Mouse (Mus musculus): ENCODE results near the gene Spata45. TPM values are rescaled to one million over a fixed set of nuclear protein-coding genes. Genes with fewer than 3 reads are reported as not detected.

Spata45 gene
- total RNA-seq (2021): not detected
- long read RNA-seq, experiment 1: 0 reads
- long read RNA-seq, experiment 2: 0 reads

DNA sequence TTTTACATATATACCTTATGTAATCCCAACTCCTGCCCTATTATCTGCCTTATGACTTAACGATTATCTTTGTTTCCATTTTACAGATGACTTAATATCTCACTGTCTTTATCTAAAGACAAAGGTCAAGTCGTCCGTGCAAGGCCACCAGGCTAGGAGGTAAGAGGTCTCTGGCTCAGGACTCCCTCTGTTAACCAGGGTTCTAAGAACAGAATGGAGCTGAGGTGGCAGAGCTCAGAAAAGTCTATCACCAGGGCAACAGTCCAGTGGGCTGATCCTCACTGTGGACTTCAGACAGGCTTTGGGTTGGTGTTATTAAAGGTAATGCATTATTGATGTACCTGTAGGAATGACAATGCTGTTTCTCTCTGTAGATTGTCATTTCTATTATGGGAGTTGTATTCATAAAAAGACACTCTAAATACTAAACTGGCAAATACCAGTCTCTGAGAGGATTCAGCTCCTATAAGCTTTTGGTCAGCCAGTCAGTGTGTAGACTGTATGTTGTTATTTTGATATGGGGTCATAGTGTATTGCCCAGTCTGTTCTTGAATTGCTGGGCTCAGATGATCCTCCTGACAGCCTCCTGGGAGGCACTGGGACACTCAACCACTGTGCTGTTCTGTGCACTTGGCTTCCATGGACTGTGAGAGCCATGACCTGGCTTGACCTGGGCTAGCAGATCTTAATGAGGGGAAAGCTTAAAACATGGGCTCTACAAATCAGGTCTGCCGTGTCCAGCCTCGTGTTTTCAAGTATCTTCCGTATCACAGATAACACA is at the start of gene Spata45:
TSS of gene Spata45 (plus strand) at position 86 of the 781 bp plus-strand sequence.
- Histone ChIP-seq H3K4me3 (no peak within 1 kb of the TSS), H3K27ac (peak within 1 kb of the TSS; percentile 10; the same call in 1 of the 2 replicates)
- no peak for DNase-seq
- no peak for TF ChIP-seq CTCF (IDR thresholded peaks at IDR 0.05)
- intact Hi-C loops (cut with DNase I): no loop called here

DNA sequence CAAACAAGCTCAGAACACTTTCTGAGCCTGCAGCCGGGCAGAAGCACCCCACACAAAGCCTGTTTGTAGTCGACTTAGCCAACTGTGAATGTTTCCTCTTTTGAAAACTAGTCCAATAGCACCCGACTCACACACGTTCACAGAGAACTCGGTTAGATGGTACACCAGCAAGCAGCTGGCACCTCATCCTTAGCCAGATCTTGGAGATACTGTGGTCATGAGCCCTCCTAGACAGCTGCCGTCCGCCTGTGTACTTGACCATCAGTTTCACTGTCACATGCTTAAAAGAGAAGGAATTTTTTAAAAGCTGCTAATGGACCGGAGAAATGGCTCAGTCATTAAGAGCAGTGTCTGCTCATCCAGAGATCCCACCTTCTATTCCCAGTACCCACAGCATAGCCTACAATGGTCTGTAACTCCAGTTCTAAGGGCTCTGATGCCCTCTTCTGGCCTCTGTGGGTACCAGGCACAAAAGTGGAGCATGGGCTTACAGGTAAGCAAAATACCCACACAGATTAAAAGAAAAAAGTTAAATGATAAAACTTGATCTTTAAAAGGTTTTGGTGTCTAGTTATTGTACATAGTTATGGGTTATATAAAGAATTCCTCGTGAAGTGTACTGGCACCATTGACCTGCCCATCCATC is 46.9 kb upstream of the Spata45 start:
- intact Hi-C loops (cut with DNase I): loop anchor here (2.0 kb wide), 1 partner anchor 45 kb away; no protein-coding TSS in a partner anchor
- Histone ChIP-seq H3K27ac (no peak overlapping the region), H3K4me3 (no peak overlapping the region)
- peak; percentile 49 for TF ChIP-seq CTCF (IDR thresholded peaks at IDR 0.05)
- DNase-seq: no peak

DNA sequence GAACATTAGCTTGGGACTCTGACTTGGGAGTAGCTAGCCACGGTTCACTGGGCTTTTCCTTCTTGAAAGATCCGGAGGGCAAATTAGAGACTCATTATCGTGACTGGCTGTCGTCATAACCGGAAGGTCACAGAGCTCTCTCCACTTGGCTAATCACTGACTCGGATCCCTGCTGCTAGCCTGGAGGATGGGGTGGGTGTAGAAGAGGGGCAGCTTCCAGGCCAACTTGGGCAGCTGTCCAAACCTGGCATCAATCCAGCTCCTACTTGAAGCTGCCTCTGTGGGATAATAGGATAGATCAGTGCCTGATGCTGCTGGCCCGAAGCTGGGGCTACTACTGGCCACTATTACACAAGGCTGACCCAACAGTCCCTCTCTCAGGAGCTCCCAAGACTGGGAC is 40.9 kb upstream of the Spata45 start:
- no peak for TF ChIP-seq CTCF (IDR thresholded peaks at IDR 0.05)
- intact Hi-C loops (cut with DNase I): no loop called here
- H3K27ac ChIP-seq: no peak overlapping the region
- DNase-seq: peak; percentile 68
- no peak overlapping the region for H3K4me3 ChIP-seq

DNA sequence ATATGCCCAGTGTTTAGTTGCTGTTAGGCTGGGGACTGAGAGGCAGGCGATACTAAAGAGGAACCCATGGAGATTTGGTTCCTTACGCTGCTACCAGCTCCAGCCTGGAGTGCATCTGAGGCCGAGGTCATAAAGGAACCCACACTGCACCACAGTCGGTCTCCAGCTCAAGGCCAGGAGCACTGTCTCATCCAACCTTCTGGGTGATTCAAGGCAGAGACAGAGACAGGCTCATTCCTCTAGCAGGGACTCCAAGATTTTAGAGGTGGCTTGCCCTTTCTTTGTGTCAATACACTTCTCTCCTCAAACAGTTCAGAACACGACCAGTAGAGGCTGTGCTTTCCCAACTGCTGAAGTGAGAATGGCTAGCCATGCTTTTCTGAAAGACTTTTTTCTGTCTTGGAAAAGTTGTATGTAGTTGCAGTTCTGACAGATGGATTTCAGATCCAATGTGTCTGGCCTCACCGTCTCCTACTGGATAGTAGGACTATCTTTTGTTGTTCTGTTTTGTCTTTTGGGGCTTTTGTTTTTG is 40.0 kb upstream of the Spata45 start:
- H3K4me3 ChIP-seq: no peak overlapping the region
- intact Hi-C loops (cut with DNase I): no loop called here
- peak; percentile 21; the same call in 1 of the 2 replicates for TF ChIP-seq CTCF (IDR thresholded peaks at IDR 0.05)
- DNase-seq: no peak
- no peak overlapping the region for H3K27ac ChIP-seq

DNA sequence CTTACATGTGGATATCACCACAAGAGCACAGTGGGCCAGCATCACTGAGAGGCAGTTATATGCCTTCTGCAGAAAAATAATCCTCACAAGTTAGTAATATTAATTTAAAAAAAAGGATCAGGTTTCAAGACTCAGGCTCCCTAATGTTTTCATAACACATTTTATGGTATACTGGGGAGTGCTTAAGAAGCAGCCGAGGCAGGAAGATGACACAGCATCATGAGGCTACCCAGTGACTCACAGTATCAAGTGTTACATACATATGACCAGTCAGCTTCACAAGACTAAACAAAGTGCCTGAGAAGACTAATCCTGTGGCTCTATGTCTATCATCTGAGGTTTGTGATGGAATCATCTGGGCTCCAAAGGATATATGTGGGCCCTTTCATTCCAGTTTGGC is 38.4 kb upstream of the Spata45 start:
- intact Hi-C loops (cut with DNase I): no loop called here
- TF ChIP-seq CTCF (IDR thresholded peaks at IDR 0.05): no peak
- no peak overlapping the region for H3K4me3 ChIP-seq
- DNase-seq: no peak
- H3K27ac ChIP-seq: no peak overlapping the region

DNA sequence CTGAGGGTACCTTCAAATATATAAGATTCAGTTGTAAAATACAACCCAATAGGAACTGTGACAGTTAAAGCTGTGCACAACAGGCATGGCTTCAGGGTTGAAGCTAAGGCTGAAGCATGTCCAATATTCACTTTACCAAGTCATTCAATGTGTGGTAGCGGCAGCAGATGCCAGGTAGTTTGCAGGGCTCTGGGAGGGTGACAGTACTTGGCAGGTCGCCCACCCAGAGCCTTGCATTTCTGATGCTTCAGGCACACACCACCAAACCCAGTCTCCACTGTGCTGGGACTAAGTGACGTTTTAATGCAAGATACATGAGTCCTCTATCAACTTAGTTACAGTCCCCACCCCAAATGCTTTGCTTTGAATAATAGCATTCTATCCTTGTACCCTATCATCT is 35.8 kb upstream of the Spata45 start:
- Histone ChIP-seq H3K4me3 (no peak overlapping the region), H3K27ac (no peak overlapping the region)
- no peak for DNase-seq
- intact Hi-C loops (cut with DNase I): no loop called here
- TF ChIP-seq CTCF (IDR thresholded peaks at IDR 0.05): no peak

DNA sequence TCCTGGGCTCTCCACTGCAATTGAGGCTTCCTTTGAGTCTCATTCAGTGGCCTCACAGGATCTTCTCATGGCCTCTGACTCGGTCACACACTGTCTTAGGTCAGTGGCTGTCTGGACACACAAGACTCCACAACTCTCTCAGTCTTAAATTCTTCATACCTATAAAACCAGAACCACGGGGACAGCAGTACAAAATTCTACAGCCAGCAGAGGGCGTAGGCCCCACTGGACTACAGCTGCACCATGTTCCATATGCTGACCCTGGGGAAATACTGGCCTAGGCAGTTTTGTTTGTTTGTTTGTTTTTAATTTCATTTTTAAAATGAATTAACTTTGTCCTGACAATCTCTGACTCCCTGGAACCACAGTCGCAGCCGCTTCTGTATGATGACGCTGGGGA is 34.2 kb upstream of the Spata45 start:
- peak; percentile 53 for TF ChIP-seq CTCF (IDR thresholded peaks at IDR 0.05)
- intact Hi-C loops (cut with DNase I): no loop called here
- Histone ChIP-seq H3K27ac (no peak overlapping the region), H3K4me3 (no peak overlapping the region)
- no peak for DNase-seq

DNA sequence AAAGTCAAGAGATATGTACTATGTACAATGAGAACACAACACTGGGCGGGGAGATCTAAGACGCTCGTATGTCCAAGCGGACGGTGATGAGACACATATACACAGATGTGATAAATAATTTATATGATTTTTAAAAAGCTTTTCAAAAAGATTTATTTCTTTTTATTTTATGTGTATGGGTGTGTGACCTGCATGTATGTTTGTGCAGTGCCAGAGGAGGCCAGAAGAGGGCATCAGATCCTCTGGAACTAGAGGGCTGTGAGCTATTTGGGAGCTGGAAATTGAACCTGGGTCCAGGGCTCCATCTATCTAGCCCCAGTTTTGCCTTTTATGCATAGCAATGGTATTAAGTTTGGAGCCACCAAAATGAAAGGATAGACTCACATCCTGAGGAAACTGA is 27.7 kb upstream of the Spata45 start:
- H3K4me3 ChIP-seq: no peak overlapping the region
- TF ChIP-seq CTCF (IDR thresholded peaks at IDR 0.05): peak; percentile 64
- intact Hi-C loops (cut with DNase I): loop anchor here (5.0 kb wide), 1 partner anchor 49 kb away; no protein-coding TSS in a partner anchor
- H3K27ac ChIP-seq: no peak overlapping the region
- DNase-seq: no peak

DNA sequence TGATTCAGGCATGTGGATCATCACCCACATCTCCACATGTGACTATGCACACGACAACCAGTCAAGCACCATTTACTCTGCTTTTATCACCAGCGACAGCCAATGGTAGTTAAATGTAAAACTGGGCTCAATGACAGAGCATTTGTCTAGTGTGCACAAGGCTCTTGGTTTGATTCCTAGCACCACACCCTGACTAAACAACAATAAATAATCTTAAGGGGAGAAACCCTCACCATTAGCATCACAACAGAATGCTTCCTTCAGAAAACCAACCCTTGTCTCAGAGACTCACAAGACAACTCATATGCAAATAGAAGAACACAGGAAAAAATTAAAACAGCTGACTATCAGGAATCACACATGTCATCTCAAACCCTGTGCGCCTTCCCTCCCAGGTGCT is 22.2 kb upstream of the Spata45 start:
- Histone ChIP-seq H3K4me3 (no peak overlapping the region), H3K27ac (no peak overlapping the region)
- DNase-seq: no peak
- TF ChIP-seq CTCF (IDR thresholded peaks at IDR 0.05): no peak
- intact Hi-C loops (cut with DNase I): no loop called here

DNA sequence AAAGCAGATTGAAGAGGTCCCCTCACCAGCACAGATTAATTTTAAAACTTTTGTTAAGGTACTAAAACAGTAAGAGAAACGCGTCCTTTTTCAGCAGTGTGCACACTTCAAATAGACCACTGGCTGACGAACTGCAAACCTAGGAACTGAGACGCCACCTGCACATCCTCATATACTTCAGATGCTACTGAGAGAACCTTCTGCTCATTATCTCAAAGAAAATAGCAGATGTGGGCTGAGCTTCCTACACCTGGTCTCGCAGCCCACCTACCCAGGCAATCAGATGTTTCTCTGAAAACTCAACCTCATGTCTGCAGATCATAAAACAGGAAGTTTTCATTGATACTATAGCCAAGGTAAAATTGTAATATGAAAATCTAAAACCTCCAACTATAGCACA is 16.6 kb upstream of the Spata45 start:
- Histone ChIP-seq H3K27ac (no peak overlapping the region), H3K4me3 (no peak overlapping the region)
- intact Hi-C loops (cut with DNase I): no loop called here
- no peak for DNase-seq
- TF ChIP-seq CTCF (IDR thresholded peaks at IDR 0.05): no peak

DNA sequence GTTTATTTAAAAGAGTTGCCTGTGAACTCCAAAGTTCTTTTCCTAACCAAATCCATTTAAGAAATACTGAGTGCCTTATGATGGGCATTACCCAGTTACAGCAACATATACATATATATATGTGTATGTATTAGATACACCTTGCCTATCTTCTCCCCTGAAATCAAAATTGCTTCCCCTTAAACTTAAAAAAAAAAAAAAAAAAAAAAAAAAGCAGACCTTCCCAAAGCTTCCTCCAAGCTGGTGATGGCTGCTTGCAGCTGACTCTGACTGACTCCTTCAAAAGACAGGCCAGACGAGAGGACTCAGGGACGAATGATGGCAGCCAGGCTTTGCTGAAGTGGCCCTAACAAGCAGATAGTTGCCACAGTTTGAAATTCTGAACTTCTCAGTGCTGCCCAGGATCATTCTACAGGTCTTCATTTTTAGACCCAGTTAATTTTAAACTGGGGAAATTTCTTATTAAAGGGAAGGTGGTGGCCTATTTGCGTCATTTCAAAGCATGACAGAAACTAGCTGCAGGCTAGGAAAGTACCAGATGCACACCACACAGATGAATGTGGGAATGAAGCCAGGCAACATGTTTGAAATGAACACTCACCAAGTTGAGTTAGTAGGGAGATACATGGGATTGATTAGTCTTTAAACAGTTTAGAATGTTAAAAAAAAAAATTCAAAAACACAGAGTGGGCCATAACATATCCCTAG is 16.1 kb upstream of the Spata45 start:
- intact Hi-C loops (cut with DNase I): no loop called here
- peak overlapping the region; percentile 13; the same call in 1 of the 2 replicates for H3K27ac ChIP-seq
- no peak for TF ChIP-seq CTCF (IDR thresholded peaks at IDR 0.05)
- peak overlapping the region; percentile 42; the same call in 1 of the 2 replicates for H3K4me3 ChIP-seq
- no peak for DNase-seq

DNA sequence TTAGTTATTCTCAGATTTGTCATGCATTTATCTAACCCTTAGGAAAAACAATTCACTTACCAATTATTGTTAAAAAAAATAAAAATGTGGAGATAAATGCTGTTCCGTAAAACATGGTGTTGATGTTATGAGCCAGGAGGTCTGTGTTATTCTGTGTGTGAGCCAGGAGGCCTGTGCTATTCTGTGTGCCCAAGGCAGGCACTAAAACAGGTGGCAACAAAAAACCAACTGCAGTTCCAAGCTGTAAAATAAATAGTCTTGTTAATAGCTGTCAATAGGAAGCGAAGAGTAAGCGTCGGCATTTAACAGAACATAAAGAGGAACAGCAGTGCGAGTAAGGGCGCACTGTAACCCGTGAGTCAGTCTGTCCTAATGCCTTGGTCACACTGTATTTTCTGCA is 15.4 kb upstream of the Spata45 start:
- Histone ChIP-seq H3K4me3 (peak overlapping the region; percentile 42), H3K27ac (peak overlapping the region; percentile 13; the same call in 1 of the 2 replicates)
- no peak for DNase-seq
- intact Hi-C loops (cut with DNase I): no loop called here
- TF ChIP-seq CTCF (IDR thresholded peaks at IDR 0.05): no peak
